Mouse (Mus musculus) liver, adult 2 months (tissue): ENCODE results near the gene Ugt1a10.

Experiments used
- CTCF ChIP-seq: fragments of 200-500 bp; IDR thresholded peaks from 2 replicates; pipeline ENCODE4 v1.5.1; 2011; ENCODE audit warnings: low read depth, low read length, control low read depth
- POLR2A ChIP-seq: fragments of 200-500 bp; IDR thresholded peaks from 2 replicates; pipeline ENCODE4 v1.6.1; 2011; ENCODE audit warnings: low read length, control low read depth; ENCODE audit not compliant: insufficient read depth; ENCODE audit errors: extremely low read depth

GRCm38 (mm10) chr1:88092341-88092740, 37.2 kb downstream of the Ugt1a10 start:
- TF ChIP-seq CTCF (no peak), POLR2A (no peak)
